Comparison of ENCODE assay signal across 9 mouse cellular contexts in the genomic region with DNA sequence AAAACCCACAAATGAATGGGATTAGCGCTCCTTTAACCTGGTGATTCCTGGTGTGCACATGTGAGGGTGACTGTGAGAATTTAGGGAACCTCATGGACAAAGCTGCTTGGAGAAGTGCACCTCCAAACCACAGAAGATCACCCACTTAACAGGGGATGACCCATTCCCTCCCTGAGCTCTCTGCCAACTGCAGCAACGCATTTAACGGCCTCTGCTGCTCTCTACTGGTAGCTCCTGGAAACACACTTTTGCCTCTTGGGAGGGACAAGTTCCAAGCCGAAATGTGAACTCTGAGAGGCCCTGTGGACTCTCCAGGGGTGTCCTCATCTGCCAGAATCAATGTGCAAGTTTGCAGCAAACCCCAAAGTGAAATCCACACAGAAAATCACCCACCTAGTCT. TPM values are rescaled to one million over a fixed set of nuclear protein-coding genes. Genes with fewer than 3 reads are reported as not detected.
DNase-seq lines count a peak whose midpoint lies in the region; ATAC-seq and TF ChIP-seq lines count a peak whose summit lies in the region.
"Had no signal": no experiment of that assay in that cellular context is flagged by ENCODE, and none has a peak within 500 bp of the region (broad histone marks: within the 10 kb centered on the region; RNA-seq: fewer than 3 reads in every experiment).

No protein-coding gene starts in this region.

- TF ChIP-seq EP300 in liver, postnatal 0 days (IDR thresholded peaks at IDR 0.05; ENCODE audit: low read depth), result no peak

- H3K4me2 ChIP-seq in forebrain, embryonic 13.5 days, result no peak overlapping the region
- H3K4me2 ChIP-seq in liver, postnatal 0 days (ENCODE audit: low read depth, low read length), result no peak overlapping the region
- H3K4me2 ChIP-seq: neural tube, embryonic 12.5 days had no signal

- peaks cover 18% of the 10 kb centered on the region for H3K27me3 ChIP-seq in E14TG2a.4 (ENCODE audit: insufficient read depth, low read length)
- H3K27me3 ChIP-seq in forebrain, embryonic 13.5 days, result peaks cover 19% of the 10 kb centered on the region
- H3K27me3 ChIP-seq in liver, postnatal 0 days (ENCODE audit: insufficient read depth, low read length), result peaks cover 8% of the 10 kb centered on the region; the same call in 1 of the 2 replicates

- DNase-seq in 416B (ENCODE audit: low read depth), result peak; percentile 71
- peak; percentile 59 for DNase-seq in c-Kit-positive CD71-negative TER-119-negative erythroid progenitor cells, embryonic 14.5 days (ENCODE audit: low read depth)
- peak; percentile 80 for DNase-seq in induced T-regulatory cell, adult 2 months (ENCODE audit: low read depth)
- DNase-seq in liver, postnatal 0 days, result peak; percentile 75
- peak; percentile 63 for DNase-seq in ovary, postnatal 36 days (ENCODE audit: low spot score)
- peak; percentile 83 for DNase-seq in thymus, postnatal 4 days

- no peaks in the 10 kb centered on the region for H3K36me3 ChIP-seq in E14TG2a.4 (ENCODE audit: insufficient read depth, low read length)
- H3K36me3 ChIP-seq in forebrain, embryonic 13.5 days (ENCODE audit: poor library complexity, severe bottlenecking), result no peaks in the 10 kb centered on the region
- no peaks in the 10 kb centered on the region for H3K36me3 ChIP-seq in liver, postnatal 0 days (replicated peaks; ENCODE audit: insufficient read depth, low read length)
- H3K36me3 ChIP-seq: neural tube, embryonic 12.5 days had no signal

- H3K9ac ChIP-seq in forebrain, embryonic 13.5 days, result no peak overlapping the region
- H3K9ac ChIP-seq in liver, postnatal 0 days (replicated peaks), result no peak overlapping the region
- H3K9ac ChIP-seq: neural tube, embryonic 12.5 days had no signal

- H3K9me3 ChIP-seq in E14TG2a.4 (ENCODE audit: low read length), result peaks cover 16% of the 10 kb centered on the region
- no peaks in the 10 kb centered on the region for H3K9me3 ChIP-seq in forebrain, embryonic 13.5 days (replicated peaks)
- no peaks in the 10 kb centered on the region; the same call in 1 of the 2 replicates for H3K9me3 ChIP-seq in liver, postnatal 0 days (ENCODE audit: low read length)

- peaks cover 33% of the 10 kb centered on the region for H3K4me1 ChIP-seq in E14TG2a.4 (replicated peaks; ENCODE audit: low read depth, low read length)
- peaks cover 36% of the 10 kb centered on the region for H3K4me1 ChIP-seq in forebrain, embryonic 13.5 days
- H3K4me1 ChIP-seq in liver, postnatal 0 days (ENCODE audit: insufficient read depth), result no peaks in the 10 kb centered on the region

- ATAC-seq in forebrain, embryonic 13.5 days, result 0 out of 2 replicates have a peak, but pooled peaks have one; percentile 29
- no peak for ATAC-seq in liver, postnatal 0 days

- TF ChIP-seq CTCF in E14TG2a.4 (conservative IDR thresholded peaks at IDR 0.05; ENCODE audit: low read length), result peak; percentile 81
- TF ChIP-seq CTCF in liver, postnatal 0 days (IDR thresholded peaks at IDR 0.05; ENCODE audit: low read depth), result peak; percentile 88

- no peak overlapping the region for H3K4me3 ChIP-seq in E14TG2a.4 (replicated peaks; ENCODE audit: low read length)
- H3K4me3 ChIP-seq in forebrain, embryonic 13.5 days, result no peak overlapping the region
- H3K4me3 ChIP-seq in liver, postnatal 0 days (ENCODE audit: low read depth, low read length), result no peak overlapping the region
- H3K4me3 ChIP-seq: neural tube, embryonic 12.5 days had no signal

- WGBS in forebrain, embryonic 13.5 days, result 27% methylated on average over 4 of the region's 4 CpGs
- WGBS in liver, postnatal 0 days (ENCODE audit: insufficient replicate concordance), result 25% methylated on average over 4 of the region's 4 CpGs

- H3K27ac ChIP-seq in forebrain, embryonic 13.5 days, result no peak overlapping the region
- no peak overlapping the region for H3K27ac ChIP-seq in liver, postnatal 0 days (ENCODE audit: low read depth)
- H3K27ac ChIP-seq: neural tube, embryonic 12.5 days had no signal

RNA-seq across cellular contexts. Expression of gene Clrn3, which starts 41.0 kb away (rescaled TPM):
- polyA plus RNA-seq in forebrain, embryonic 13.5 days (2015; fragmentation: Nextera tagmentation; extraction: Ambion mirVana), result not detected in 2 replicates
- polyA plus RNA-seq in liver, postnatal 0 days (2015; fragmentation: Nextera tagmentation; extraction: Ambion mirVana), result not detected in 2 replicates
- polyA plus RNA-seq: neural tube, embryonic 12.5 days had no signal

RNA-seq across cellular contexts. Expression of gene Ptpre, which starts 49.9 kb away (rescaled TPM):
- polyA plus RNA-seq in forebrain, embryonic 13.5 days (2015; fragmentation: Nextera tagmentation; extraction: Ambion mirVana), result 2.3 and 2.5 TPM in 2 replicates
- 3.5 and 3.9 TPM in 2 replicates for polyA plus RNA-seq in liver, postnatal 0 days (2015; fragmentation: Nextera tagmentation; extraction: Ambion mirVana)
